Mouse (Mus musculus): ENCODE results near the gene Adcy5.

The Adcy5 gene

DNA sequence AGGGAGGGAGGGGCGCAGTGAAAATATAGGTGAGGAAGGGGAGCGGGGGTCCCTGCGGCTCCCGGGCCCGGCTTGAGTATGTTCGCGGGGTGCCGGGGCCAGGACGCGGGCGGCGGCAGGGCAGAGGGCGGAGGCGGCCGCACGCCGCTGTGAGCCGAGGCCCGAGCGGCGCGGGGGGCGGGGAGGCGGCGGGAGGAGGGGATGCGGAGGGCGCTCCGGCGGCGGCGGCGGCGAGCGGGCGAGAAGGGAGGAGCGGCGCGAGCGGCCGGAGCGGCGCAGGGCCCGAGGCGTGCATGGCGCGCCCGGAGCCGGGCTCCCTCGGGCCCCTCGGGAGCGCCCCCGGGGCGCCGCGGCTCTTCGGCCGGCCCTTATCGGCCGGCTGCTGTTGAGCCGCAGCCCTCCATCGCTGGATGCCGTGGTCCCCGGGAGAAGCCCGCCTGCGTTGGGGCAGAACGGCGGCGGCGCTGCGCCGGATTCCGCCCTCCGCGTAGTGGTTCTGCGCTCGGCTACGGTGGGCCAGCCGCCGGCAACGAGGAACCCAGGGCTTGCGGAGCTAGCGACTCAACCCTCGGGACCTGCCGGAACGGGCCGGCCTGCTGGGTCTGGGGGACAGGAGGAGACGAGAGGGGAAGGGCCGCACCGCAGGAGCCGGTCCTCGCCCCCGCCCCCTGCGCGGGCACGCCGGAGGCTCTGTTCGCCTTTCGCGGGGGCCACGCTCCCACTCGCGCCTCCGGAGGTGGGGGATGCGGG is at the start of gene Adcy5:
Gene Adcy5 (plus strand): TSS at position 237 of the 750 bp plus-strand sequence.
- ChIA-PET POLR2A (interaction anchor here in 3 of 4 experiments (0.6 to 2.6 kb wide), 11 partner anchors 8 to 1334 kb away, joined by 3 to 12 read pairs (median 4); partner anchors contain the start of gene Sec22a (in 1 of the 3)), CTCF (interaction anchor here (0.7 to 2.4 kb wide), 18 partner anchors 8 to 665 kb away, joined by 3 to 20 read pairs (median 4); partner anchors contain the start of genes Sec22a (in 1 of the 4) and Sema5b (in 1 of the 4))

DNA sequence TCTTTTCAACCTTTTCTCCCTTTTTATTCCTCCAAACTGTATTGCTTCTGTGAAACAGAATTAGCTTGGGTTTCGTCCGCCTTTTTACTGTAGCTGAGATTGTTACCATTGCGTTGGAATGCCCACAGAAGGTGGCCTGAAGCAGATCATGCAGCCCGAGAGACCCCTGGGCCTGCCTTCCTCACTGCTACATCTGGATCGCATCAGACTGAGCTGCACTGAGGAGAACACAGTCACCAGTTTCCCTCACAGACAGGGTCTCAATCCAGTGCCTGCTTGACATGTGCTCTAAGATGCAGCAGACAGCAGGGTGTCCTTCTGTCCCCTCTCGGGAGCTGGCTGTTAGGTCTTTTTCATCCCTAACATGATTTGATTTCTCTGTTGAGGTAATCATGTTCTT is 46.7 kb upstream of the Adcy5 start:
- ChIA-PET POLR2A (interaction anchor here in 1 of 4 experiments (1.3 to 1.8 kb wide), 2 partner anchors 9 kb away, joined by 5 to 6 read pairs; no protein-coding TSS in a partner anchor), CTCF (interaction anchor here in 1 of 4 experiments (0.5 kb wide), 1 partner anchor 46 kb away, joined by 3 read pairs; no protein-coding TSS in a partner anchor)

DNA sequence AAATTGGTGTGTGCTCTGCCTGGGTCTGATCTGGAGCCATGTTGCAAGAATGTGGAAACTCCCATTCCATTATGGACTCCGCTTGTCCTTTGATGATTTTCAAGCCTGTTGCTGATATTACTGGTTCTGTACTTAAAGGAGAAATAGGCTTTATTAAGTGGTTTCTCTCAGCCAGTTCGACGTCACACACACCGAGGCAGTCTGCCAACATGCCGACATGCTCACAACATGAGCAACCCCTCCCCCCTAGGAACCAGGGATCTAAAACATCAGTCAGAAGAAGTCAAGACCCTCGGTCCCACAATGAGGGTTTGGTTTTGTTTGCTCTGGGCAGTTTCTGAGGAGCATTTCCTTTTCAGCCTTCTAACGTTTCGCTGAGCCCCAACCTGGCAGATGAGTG is 45.5 kb upstream of the Adcy5 start:
- POLR2A ChIA-PET = no interaction called here
- CTCF ChIA-PET = no interaction called here

DNA sequence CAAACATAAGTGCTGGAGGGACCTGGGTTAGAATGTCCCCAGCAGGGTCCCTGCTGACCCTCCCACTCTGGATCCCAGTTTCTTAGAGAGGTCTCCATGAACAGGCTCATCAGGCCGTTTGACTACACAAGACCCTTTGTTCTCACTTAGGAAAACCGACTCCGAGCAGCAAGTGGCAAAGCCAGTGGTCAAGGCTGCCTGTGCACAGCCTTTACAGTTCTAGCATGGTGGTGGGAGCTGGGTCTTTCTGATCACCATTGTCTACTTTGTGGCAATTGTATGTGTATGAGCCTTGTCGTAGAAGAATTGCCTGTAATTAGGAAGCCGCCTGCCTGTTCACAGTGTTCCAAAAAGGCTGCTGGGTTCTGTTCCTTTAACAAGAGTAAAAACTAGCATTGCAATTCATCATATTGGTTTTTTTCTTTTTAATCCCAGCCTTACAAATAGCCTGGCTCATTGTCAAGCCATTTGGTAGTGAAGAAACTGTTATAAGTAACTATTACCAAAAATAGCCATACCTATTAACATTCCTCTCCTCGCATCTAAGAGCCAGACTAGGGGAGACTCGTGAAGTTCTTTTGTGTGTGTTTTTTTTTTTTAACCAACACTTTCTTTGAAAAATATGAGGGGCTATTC is 44.9 kb upstream of the Adcy5 start:
- POLR2A ChIA-PET = no interaction called here
- CTCF ChIA-PET = no interaction called here

DNA sequence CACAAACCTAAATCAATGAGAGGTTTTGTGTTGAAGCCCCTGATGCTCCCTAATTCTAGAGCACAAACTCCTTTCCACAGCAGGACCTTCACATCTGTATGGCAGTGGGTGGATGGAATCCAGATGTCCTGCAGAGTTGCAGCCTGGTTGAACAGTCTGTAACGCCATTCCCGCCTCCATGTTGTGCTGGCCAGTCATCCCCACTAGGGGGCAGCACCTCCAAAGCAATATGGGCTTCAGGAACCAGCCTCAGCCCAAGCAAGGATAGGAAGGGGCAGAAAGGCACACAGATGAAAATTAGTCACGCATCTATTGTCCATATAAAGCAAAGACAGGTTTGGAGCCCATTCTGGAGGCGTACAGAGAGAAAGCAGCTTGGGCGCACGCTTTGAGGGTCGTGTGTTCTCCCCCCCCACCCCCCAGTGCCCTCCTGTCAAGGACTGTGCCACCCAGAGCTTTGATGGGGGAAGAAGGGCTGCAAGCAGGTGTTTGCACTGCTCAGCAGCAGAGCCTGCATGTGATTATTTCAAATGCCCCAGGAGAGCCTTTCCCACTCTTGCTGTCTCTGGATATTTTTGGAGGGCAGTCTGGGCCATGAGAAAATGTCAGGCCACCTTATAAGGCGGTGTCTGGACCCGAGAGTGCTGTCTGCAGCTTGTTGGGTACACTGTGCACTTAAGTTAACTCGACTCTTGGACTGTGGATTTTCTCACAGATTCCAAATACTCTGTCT is 44.1 kb upstream of the Adcy5 start:
- ChIA-PET POLR2A (interaction anchor here in 2 of 4 experiments (0.6 to 1.2 kb wide), 6 partner anchors 11 to 515 kb away, joined by 3 to 5 read pairs (median 4); partner anchors contain the start of gene Sec22a (in 1 of the 2)), CTCF (interaction anchor here (0.6 to 2.1 kb wide), 25 partner anchors 9 to 829 kb away, joined by 3 to 12 read pairs (median 3); partner anchors contain the start of gene Sec22a (in 1 of the 4))

DNA sequence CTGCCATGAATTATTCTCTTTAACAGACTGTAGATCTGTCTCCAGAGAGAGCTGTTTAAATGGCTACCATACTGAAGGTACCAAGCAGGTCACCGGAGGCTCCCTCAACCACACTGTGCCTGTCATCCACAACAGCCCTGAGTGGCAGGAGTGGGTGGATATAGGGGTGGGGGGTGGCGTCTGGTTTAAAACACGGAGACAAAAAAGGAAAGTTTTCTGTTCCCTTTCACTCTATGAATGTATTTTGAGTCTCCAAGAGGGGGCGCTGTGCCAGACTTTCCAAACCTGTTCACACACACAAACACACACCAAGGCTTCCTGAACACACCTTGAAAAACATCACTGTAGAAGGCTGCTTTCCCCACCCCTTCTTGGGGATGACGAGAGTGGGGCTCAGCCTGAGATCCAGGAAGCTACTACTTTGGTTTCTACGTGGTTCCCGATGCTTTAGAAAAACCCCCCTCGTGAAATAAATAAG is 43.5 kb upstream of the Adcy5 start:
- ChIA-PET POLR2A (interaction anchor here in 2 of 4 experiments (0.6 to 1.2 kb wide), 6 partner anchors 10 to 516 kb away, joined by 3 to 5 read pairs (median 4); partner anchors contain the start of gene Sec22a (in 1 of the 2)), CTCF (interaction anchor here (0.5 to 2.1 kb wide), 27 partner anchors 10 to 829 kb away, joined by 3 to 12 read pairs (median 3); partner anchors contain the start of gene Sec22a (in 1 of the 4))

DNA sequence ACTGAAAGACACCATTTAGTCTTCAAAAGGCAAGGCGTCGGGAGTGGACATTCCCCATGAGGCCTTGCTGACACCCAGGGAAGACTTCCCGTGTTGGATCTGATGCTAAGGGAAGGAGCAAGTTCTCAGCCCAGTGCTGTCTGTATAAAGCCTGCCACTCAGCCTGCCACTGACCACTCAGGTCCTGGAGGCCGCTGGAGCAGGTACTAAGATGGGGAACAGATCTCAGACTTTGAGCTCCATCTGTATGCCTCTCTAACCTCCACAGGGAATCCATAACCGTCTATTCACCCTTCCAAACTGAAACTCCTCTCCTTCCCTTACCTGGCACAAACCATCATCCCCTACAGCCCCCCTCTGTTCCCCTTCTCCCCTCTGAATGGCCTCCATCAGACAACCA is 41.2 kb upstream of the Adcy5 start:
- ChIA-PET POLR2A (no interaction called here), CTCF (interaction anchor here in 1 of 4 experiments (1.7 kb wide), 1 partner anchor 43 kb away, joined by 5 read pairs; no protein-coding TSS in a partner anchor)

DNA sequence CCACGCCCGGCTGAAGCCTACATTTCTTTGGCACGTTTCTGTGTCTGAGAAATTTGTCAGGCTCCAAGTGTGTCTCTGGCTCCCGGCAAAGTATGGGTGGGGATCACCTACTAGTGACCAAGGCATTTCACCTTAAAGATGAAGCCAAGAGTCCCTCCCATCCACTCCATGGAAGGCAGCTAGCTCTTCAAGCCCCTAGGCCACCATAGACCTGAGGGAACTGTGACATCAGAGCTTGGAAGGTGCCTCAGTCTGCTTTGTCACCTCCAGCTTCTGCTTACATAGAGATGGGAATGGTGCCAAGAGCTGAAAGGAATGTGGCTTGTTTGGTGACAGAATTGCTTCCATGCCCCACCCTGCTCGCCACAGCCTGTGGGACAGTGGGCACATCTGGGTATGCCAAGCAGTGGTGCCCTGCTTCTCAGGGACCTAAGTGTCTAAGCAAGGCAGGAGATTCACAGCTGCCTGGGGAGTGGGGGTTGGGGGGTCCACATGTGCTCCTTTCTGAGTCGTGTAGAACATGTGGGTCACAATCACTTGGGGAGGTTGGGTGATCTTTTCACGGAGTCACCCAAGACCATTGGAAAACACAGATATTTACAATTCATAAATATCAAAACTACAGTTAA is 38.2 kb upstream of the Adcy5 start:
- POLR2A ChIA-PET = interaction anchor here in 2 of 4 experiments (1.0 to 1.3 kb wide), 2 partner anchors 9 to 10 kb away, joined by 3 to 5 read pairs; no protein-coding TSS in a partner anchor
- CTCF ChIA-PET = interaction anchor here in 2 of 4 experiments (0.9 to 1.5 kb wide), 2 partner anchors 39 to 40 kb away, joined by 4 read pairs; no protein-coding TSS in a partner anchor

DNA sequence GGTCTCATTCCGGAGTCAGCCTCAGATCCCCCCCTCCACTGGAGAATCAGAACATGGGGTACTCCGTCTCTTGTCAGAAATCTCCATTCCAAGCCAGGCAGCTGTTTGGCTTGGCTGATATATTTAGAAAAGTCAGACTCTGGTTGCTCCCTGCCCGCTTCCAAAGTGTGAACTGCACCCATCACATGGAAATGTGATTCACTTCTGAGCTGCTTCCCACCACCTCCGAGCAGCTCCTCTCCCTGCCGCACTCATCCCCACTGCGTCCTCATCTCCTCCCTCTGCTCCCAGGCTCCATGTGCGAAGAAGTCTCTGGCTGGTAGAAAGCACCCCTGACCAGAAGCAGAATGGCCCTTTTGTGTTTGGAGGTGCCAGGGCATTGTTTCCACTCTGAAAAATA is 37.2 kb upstream of the Adcy5 start:
- ChIA-PET POLR2A (interaction anchor here in 3 of 4 experiments (0.5 to 1.3 kb wide), 5 partner anchors 10 to 220 kb away, joined by 3 to 5 read pairs (median 4); no protein-coding TSS in a partner anchor), CTCF (interaction anchor here in 2 of 4 experiments (0.7 to 0.9 kb wide), 4 partner anchors 39 to 262 kb away, joined by 3 to 4 read pairs (median 4); no protein-coding TSS in a partner anchor)

DNA sequence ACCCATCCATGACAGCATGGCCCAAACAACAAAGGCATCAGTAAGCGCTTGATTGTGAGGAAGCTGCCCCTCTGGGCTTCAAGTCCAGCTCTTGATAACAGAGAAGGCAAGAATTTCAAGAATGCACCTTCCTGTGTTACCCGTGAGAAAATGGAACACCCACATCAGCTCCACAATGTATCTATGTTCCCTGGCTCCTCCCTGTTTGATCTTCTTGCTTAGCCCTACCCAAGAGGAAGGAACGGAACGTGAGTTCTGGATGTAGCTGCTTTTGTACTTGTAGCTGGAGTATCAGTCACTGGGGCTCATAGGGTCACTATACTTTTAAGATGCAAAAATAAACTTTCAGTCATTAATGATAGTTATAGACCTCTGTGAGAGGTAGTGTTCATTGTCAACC is 34.1 kb upstream of the Adcy5 start:
- ChIA-PET CTCF (interaction anchor here in 2 of 4 experiments (0.6 to 1.9 kb wide), 3 partner anchors 33 to 36 kb away, joined by 3 to 5 read pairs (median 3); no protein-coding TSS in a partner anchor), POLR2A (interaction anchor here in 1 of 4 experiments (0.9 to 1.9 kb wide), 4 partner anchors 10 to 154 kb away, joined by 3 to 4 read pairs (median 3); no protein-coding TSS in a partner anchor)

DNA sequence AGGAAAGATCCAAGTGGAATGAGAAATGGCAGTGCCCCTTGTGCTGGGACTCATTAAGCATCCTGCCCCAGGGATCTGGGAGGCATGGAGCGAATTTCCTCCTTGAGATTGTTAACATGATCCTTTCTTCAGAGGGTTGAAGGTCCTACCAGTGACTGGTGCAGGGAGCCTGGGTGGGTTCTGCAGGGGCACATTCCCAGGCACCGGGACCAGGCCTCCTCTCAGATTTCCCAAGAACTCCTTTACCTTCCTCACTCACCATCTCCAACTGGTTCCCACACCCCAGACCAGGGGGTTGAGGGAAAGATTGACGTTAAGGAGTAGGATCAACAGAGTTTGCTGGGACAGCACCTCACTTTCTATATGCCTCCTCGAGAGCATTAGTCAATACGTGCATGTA is 27.4 kb upstream of the Adcy5 start:
- POLR2A ChIA-PET = no interaction called here
- CTCF ChIA-PET = no interaction called here

DNA sequence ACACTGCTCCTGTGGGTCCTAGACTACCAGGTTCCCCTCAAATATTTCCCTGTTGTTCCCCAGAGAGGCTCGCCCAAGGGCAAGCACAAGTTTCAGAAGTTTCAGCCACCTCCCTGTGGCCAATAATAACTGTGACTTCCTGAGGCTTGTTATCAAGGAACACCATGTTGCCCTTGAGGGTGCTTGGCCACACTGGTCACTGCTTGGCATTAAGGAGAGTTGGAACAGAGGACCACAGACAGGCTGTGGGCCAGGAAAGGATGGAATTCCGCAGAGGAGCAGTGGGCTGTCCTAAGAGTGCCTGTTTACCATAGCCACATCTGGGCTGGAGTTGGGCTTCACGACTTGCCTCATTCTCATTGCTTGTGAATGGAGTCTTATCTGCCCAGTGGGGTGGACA is 24.5 kb upstream of the Adcy5 start:
- POLR2A ChIA-PET = no interaction called here
- CTCF ChIA-PET = no interaction called here

DNA sequence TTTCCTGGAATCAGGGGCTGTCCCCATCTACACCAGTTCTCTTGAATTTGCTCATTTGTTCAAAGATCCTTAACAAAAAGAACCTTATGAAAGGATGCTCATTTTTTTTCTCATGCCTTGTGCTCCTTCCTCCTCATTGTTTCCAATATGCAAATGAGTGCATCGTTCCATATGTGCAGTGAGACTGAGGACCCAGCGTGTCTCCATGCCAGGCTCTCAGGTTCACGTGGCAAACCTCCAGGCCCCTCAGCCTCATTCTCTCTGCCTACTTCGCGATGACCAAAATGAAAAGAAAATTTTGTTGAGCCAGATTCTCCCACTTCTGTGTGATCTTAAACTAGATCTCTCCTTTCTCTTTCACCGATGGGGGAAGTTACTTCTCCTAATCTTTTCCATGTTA is 15.3 kb upstream of the Adcy5 start:
- CTCF ChIA-PET = no interaction called here
- POLR2A ChIA-PET = no interaction called here

DNA sequence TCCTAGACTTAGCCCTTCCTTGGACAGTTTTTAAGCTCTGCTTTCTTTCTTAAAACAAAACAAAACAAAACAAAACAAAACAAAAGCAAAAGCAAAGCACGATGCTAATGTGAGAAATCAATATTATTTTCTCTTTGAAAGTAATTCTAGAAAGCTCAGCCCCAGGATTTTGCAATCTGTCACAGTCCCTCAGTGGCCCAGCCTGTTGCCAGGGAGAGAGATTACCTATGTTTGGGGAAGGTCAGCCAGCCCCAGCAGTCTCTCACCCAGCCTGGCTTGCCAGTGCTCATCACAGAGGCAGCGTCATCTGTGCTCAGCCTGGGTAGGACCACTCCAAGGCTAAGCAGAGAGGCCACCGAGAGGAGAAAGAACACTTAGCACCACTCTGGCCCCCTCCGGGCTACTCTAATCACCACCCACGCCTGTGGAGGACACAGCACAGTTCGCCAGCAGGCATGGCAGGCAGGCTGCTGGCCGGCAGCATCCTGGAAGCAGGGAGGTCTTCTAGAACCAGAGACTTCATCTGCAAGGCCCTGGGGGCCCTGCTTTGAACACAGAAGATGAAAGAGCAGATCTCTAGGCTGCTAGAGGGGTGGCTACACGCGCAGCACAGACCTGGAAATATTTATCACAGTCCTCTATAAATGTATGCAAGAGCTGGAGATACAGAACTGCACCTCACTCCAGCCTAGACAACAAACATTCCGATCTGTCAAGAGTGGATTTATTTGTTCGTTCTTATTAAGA is 14.6 kb upstream of the Adcy5 start:
- ChIA-PET POLR2A (no interaction called here), CTCF (interaction anchor here in 2 of 4 experiments (0.5 to 0.7 kb wide), 4 partner anchors 43 to 375 kb away, joined by 3 to 8 read pairs (median 4); no protein-coding TSS in a partner anchor)

DNA sequence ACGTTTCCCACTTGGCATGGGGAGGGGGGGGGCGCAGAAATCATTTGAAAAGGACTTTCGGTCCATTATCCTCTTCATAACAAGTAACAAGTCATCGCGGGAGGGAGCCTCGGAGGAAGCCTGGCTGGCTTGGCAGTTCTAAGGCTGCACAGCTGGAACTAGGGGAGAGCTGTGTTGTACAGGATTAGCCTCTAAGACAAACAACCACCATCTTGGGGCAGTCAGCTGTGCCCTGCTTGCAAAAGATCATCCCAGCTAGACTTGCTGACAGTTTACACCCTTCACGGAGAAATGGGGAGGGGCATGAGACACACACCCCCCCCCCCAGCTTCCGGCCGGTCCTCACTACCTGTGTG is 14.1 kb upstream of the Adcy5 start:
- CTCF ChIA-PET = interaction anchor here in 2 of 4 experiments (0.5 to 0.7 kb wide), 3 partner anchors 43 to 375 kb away, joined by 3 to 8 read pairs (median 3); no protein-coding TSS in a partner anchor
- POLR2A ChIA-PET = no interaction called here

DNA sequence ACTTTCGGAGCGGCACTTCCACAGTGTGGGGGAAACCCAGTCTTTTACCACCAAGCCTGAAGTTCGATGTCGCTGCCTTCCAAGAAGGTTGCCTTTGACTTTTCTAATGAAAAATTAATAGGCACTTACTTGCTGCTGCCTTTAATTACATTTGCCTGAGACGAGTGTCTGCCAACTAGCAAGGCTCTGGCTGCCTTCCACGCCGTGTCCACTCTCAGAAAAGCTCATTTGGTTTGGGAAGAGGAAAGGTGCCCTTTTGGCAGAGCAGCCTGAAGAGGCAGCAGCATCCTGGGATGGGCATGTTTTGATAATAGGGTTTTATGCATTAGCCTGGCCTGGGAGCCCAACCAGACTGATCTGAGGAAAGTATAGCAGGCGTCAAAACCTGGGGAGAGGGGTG is 12.8 kb upstream of the Adcy5 start:
- ChIA-PET CTCF (no interaction called here), POLR2A (interaction anchor here in 1 of 4 experiments (1.1 kb wide), 1 partner anchor 24 kb away, joined by 4 read pairs; no protein-coding TSS in a partner anchor)

DNA sequence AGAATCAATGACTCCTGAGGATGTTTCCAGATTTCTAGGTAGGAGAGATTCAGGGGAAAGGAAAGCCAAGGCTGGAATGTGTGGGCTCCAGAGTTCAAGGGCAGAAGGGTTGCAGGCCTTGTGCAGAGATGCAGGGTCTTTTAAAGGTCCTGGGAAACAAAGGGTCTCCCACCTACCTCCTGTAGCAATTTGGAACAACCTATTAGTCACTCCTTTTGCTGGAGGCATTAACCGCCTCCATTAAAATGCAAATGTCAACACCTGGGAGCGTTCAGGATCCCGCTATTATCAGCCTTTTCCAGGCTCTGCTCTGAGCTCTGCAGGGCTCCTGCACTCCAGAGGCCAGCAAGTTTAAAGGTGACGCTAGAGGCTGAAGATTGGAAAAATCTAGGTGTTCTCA is 8.5 kb upstream of the Adcy5 start:
- CTCF ChIA-PET = interaction anchor here (0.6 to 3.3 kb wide), 15 partner anchors 10 to 823 kb away, joined by 3 to 20 read pairs (median 4); partner anchors contain the start of gene Adcy5 (in 1 of the 4)
- POLR2A ChIA-PET = interaction anchor here in 3 of 4 experiments (0.6 to 2.4 kb wide), 12 partner anchors 8 to 394 kb away, joined by 3 to 12 read pairs (median 4); partner anchors contain the start of genes Adcy5 (in 1 of the 3), Sec22a (in 1 of the 3) and Sema5b (in 1 of the 3)

Data from embryonic stem cell, embryonic (primary cell).